In the genomic region with DNA sequence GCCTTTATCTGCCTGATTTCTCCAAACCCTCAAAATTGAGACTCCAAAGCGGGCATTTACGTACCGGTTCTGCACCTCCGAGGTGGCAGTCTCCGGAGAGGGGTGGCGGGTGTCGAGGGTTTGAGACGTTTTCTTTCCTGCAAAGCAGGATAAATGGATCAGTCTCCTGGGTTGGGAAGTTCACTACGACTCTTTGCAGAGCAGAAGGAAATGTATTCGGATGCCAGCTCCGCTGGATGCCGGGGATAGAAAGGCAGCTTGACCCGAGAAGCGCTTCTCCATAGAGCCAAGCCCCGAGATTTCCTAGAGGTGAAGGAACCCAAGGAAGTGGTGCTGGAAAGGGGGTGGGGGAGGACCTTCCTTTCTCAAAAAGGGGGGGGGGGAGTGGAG, we compare ENCODE assay signal across 9 mouse cellular contexts. TPM values are rescaled to one million over a fixed set of nuclear protein-coding genes. Genes with fewer than 3 reads are reported as not detected.
DNase-seq lines count a peak whose midpoint lies in the region; ATAC-seq and TF ChIP-seq lines count a peak whose summit lies in the region.
"Had no signal": no experiment of that assay in that cellular context is flagged by ENCODE, and none has a peak within 500 bp of the region (broad histone marks: within the 10 kb centered on the region; RNA-seq: fewer than 3 reads in every experiment).

No protein-coding gene starts in this region.

- peak overlapping the region; percentile 51 for H3K4me3 ChIP-seq in kidney, embryonic 15.5 days (replicated peaks)
- peak overlapping the region; percentile 59 for H3K4me3 ChIP-seq in forebrain, embryonic 16.5 days (replicated peaks; ENCODE audit: low read length)
- peak overlapping the region; percentile 50 for H3K4me3 ChIP-seq in midbrain, embryonic 14.5 days (replicated peaks; ENCODE audit: low read depth, low read length)

- 0 out of 2 replicates have a peak, but pooled peaks have one; percentile 26 for ATAC-seq in kidney, embryonic 15.5 days (replicated peaks; ENCODE audit: low FRiP score)
- no peak for ATAC-seq in forebrain, embryonic 16.5 days
- no peak; the same call in none of the 2 replicates for ATAC-seq in midbrain, embryonic 14.5 days (ENCODE audit: low FRiP score, low TSS enrichment)
- no peak for ATAC-seq in megakaryocyte-erythroid progenitor cell, adult 5-6 weeks (replicated peaks; ENCODE audit: low FRiP score, low TSS enrichment, poor library complexity, severe bottlenecking)

- H3K27ac ChIP-seq in kidney, embryonic 15.5 days = no peak overlapping the region
- peak overlapping the region; percentile 90 for H3K27ac ChIP-seq in forebrain, embryonic 16.5 days (ENCODE audit: low read length)
- peak overlapping the region; percentile 91 for H3K27ac ChIP-seq in midbrain, embryonic 14.5 days (replicated peaks; ENCODE audit: low read depth, low read length)

- no peak for TF ChIP-seq POLR2A in brain, embryonic 14.5 days (IDR thresholded peaks at IDR 0.05; ENCODE audit: borderline replicate concordance, extremely low read depth, insufficient read depth, insufficient read length, poor library complexity, severe bottlenecking)

- WGBS in kidney, embryonic 15.5 days = under 1% methylated on average over 15 of the region's 15 CpGs
- 0% methylated on average over 15 of the region's 15 CpGs for WGBS in forebrain, embryonic 16.5 days
- under 1% methylated on average over 15 of the region's 15 CpGs for WGBS in midbrain, embryonic 14.5 days

- no peak overlapping the region for H3K9ac ChIP-seq in kidney, embryonic 15.5 days
- H3K9ac ChIP-seq in forebrain, embryonic 16.5 days (replicated peaks; ENCODE audit: low read depth, low read length) = peak overlapping the region; percentile 79
- H3K9ac ChIP-seq in midbrain, embryonic 14.5 days (replicated peaks; ENCODE audit: low read length) = peak overlapping the region; percentile 70

- H3K4me2 ChIP-seq in kidney, embryonic 15.5 days = peak overlapping the region; percentile 92
- H3K4me2 ChIP-seq in forebrain, embryonic 16.5 days (ENCODE audit: low read length) = peak overlapping the region; percentile 71
- peak overlapping the region; percentile 72 for H3K4me2 ChIP-seq in midbrain, embryonic 14.5 days (ENCODE audit: low read length)

- peaks cover 20% of the 10 kb centered on the region for H3K4me1 ChIP-seq in kidney, embryonic 15.5 days
- peaks cover 13% of the 10 kb centered on the region for H3K4me1 ChIP-seq in forebrain, embryonic 16.5 days (replicated peaks; ENCODE audit: control insufficient read depth, insufficient read depth, low read length)
- H3K4me1 ChIP-seq in midbrain, embryonic 14.5 days (ENCODE audit: control insufficient read depth, insufficient read depth, low read length) = peaks cover 9% of the 10 kb centered on the region

- H3K36me3 ChIP-seq in kidney, embryonic 15.5 days = no peaks in the 10 kb centered on the region
- H3K36me3 ChIP-seq in forebrain, embryonic 16.5 days (ENCODE audit: control insufficient read depth, insufficient read depth) = no peaks in the 10 kb centered on the region
- H3K36me3 ChIP-seq in midbrain, embryonic 14.5 days (ENCODE audit: control insufficient read depth, insufficient read depth, low read length) = no peaks in the 10 kb centered on the region

- DNase-seq in kidney, adult 11 months = no peak
- DNase-seq in brain, embryonic 14.5 days (ENCODE audit: low read depth) = peak; percentile 77
- peak; percentile 76 for DNase-seq in midbrain, embryonic 14.5 days
- DNase-seq in gastrocnemius, adult 18-20 months (ENCODE audit: low spot score) = no peak
- DNase-seq in left cerebral cortex, postnatal 4 days = no peak

- intact Hi-C loops in left cerebral cortex, postnatal 4 days (cut with DNase I) = loop anchor here (2.0 to 5.0 kb wide), 2 partner anchors 266 to 730 kb away; no protein-coding TSS in a partner anchor

- TF ChIP-seq CTCF in brain, embryonic 14.5 days (IDR thresholded peaks at IDR 0.05; ENCODE audit: borderline replicate concordance, extremely low read depth, insufficient read depth, insufficient read length) = no peak

- H3K9me3 ChIP-seq in kidney, embryonic 15.5 days (replicated peaks) = no peaks in the 10 kb centered on the region
- H3K9me3 ChIP-seq in forebrain, embryonic 16.5 days (ENCODE audit: control insufficient read depth, low read length) = no peaks in the 10 kb centered on the region
- no peaks in the 10 kb centered on the region for H3K9me3 ChIP-seq in midbrain, embryonic 14.5 days (ENCODE audit: control insufficient read depth, low read length)

- H3K27me3 ChIP-seq in kidney, embryonic 15.5 days = peaks cover 48% of the 10 kb centered on the region
- no peaks in the 10 kb centered on the region for H3K27me3 ChIP-seq in forebrain, embryonic 16.5 days (replicated peaks; ENCODE audit: control insufficient read depth, insufficient read depth, low read length)
- no peaks in the 10 kb centered on the region for H3K27me3 ChIP-seq in midbrain, embryonic 14.5 days (ENCODE audit: control insufficient read depth, insufficient read depth, low read length)

RNA-seq across cellular contexts. Expression of a gene that starts 0.5 kb away (rescaled TPM):
- polyA plus RNA-seq in kidney, embryonic 15.5 days (2015; fragmentation: Nextera tagmentation; extraction: Ambion mirVana) = 0.08 and 1.4 TPM in 2 replicates
- polyA plus RNA-seq in brain, embryonic 14.5 days (2012; rRNA removed) = 8.7 and 17.0 TPM in 2 replicates
- polyA plus RNA-seq in forebrain, embryonic 16.5 days (2015; fragmentation: Nextera tagmentation; extraction: Ambion mirVana) = 77.0 and 114 TPM in 2 replicates
- 41.1 and 53.9 TPM in 2 replicates for polyA plus RNA-seq in midbrain, embryonic 14.5 days (2014; fragmentation: Nextera tagmentation; extraction: Ambion mirVana)
- not detected in 2 replicates for total RNA-seq in megakaryocyte-erythroid progenitor cell, adult 5-6 weeks (2014; fragmentation: Nextera tagmentation)
- not detected in 2 replicates for total RNA-seq in megakaryocyte-erythroid progenitor cell, adult 5-6 weeks (2017)
- under 1 TPM; 0.02 TPM for total RNA-seq in gastrocnemius, adult 18-20 months (2021)
- 100 to 1,000 TPM; 303 to 310 TPM for total RNA-seq in left cerebral cortex, postnatal 4 days (2021)
- polyA plus RNA-seq: Patski had no signal

Comparison
In these comparisons a context has a peak if more than half of its experiments do, and no peak if none do; other contexts are left out.
1. DNase-seq: peak in brain, embryonic 14.5 days (single experiment) and midbrain, embryonic 14.5 days (single experiment); none in kidney, adult 11 months (single experiment), gastrocnemius, adult 18-20 months (single experiment) and left cerebral cortex, postnatal 4 days (single experiment).
2. Peak in every context shown above with its lines, with median percentiles within 50 percentile points of each other: H3K4me2 ChIP-seq and H3K4me3 ChIP-seq.